Mouse (Mus musculus) T-helper 2 cell (primary cell): ENCODE measurements around the gene Prkag1.

ENCODE experiments used
- in situ Hi-C: fragments of 300-600 bp; cut with MboI, MseI; formaldehyde crosslinking; loops from one replicate; pipeline ENCODE4 v1.15.1; 2025; ENCODE audit warnings: high pct_unique_total_duplicates

Prkag1 gene

GRCm38 (mm10) chr15:98793141-98793698 is 38.1 kb downstream of the Prkag1 start:
- in situ Hi-C loops: no loop called here

DNA sequence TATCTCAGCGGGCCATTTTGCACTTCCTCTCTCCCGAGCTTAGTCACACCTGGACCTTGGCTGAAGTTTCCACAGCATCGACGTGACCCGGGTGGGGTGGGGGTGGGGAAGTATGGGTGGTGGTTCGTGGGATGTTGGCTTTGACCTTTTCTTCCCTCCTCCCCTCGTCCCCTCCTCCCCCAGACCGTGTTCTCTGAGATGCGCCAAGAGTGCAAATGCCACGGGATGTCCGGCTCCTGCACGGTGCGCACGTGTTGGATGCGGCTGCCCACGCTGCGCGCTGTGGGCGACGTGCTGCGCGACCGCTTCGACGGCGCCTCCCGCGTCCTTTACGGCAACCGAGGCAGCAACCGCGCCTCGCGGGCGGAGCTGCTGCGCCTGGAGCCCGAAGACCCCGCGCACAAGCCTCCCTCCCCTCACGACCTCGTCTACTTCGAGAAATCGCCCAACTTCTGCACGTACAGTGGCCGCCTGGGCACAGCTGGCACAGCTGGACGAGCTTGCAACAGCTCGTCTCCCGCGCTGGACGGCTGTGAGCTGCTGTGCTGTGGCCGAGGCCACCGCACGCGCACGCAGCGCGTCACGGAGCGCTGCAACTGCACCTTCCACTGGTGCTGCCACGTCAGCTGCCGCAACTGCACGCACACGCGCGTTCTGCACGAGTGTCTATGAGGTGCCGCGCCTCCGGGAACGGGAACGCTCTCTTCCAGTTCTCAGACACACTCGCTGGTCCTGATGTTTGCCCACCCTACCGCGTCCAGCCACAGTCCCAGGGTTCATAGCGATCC is 38.9 kb downstream of the Prkag1 start:
- in situ Hi-C loops: no loop called here

GRCm38 (mm10) chr15:98791771-98792170 is 39.5 kb downstream of the Prkag1 start:
- in situ Hi-C loops: no loop called here

DNA sequence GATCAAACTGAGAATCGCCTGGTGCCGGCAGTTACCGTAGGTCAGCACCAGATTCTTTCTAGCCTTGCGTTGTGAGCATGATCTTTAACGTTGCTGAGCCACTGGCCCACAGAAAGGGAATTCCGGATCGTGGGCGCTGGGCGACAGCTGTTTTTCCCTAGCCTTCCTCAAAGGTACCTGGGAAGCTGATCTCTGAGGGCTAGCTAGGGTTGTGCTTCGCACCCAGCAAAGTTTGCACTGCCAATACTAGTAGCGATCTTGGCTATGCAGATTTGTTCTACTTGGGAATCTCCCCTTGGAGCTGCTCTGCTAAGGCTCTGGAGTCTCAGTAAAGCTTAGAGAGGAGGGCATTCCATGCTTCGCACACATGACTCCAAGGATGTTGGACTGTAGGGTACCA is 40.1 kb downstream of the Prkag1 start:
- in situ Hi-C loops: no loop called here

GRCm38 (mm10) chr15:98790761-98791160 is 40.6 kb downstream of the Prkag1 start:
- in situ Hi-C loops: no loop called here

GRCm38 (mm10) chr15:98789661-98790535 is 41.4 kb downstream of the Prkag1 start, which contains the start of gene Wnt1:
TSS of gene Wnt1 (plus strand) at chr15:98789857.
- in situ Hi-C loops: no loop called here

GRCm38 (mm10) chr15:98788972-98789660 is 42.2 kb downstream of the Prkag1 start:
- in situ Hi-C loops: no loop called here

DNA sequence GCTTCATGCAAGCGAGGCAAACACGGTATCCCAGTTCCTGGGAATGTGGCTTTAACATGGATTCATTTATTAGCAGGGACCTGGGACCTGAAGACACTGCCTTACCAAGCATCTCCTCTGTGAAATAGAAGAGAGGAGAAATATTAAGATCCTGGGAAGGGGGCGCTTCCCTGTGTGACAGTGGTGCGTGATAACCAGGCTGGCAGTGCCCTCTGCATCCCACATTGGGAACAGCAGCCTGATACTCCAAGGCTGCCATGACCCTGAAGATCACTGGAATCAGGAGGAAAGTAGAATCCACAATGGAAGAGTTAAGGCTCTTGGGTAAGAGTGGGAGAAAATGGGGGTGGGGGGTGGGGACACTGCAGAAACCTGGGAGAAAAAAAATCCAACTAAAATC is 43.4 kb downstream of the Prkag1 start:
- in situ Hi-C loops: no loop called here

DNA sequence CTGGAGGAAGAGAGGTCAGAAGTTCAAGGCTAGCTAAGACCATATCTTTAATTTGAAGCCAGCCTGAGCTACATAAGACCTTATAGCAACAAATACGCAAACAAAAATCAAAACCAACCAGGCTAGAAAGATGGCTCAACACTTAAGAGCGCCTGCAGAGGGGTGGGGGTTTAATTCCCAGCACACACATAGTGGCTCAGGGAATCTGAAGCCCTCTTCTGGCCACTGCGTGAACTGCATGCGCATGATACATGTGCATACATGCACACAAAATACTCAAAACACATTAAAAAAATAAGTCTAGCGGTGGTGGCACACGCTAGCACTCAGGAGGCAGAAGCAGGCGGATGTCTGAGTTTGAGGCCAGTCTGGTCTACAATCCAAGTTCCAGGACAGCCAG is 45.6 kb downstream of the Prkag1 start:
- in situ Hi-C loops: no loop called here

DNA sequence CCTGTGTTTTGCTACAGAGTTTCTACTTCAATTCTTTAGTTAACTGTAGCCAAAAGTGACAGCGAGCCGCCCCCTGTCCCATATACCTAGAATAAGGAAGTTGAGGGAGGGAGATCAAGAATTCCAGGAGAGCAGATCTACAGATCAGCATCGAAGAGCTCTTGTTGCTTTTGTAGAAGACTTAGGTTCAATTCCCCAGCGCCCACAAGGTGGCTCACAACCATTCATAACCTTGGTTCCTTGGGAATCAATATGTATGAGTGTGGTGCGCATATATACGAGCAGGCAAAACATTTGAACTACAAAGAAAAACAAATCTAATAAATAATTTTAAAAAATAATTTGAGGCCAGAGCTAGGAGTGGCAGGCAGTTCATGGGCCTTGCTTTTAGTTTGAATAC is 50.2 kb downstream of the Prkag1 start:
- in situ Hi-C loops: no loop called here

DNA sequence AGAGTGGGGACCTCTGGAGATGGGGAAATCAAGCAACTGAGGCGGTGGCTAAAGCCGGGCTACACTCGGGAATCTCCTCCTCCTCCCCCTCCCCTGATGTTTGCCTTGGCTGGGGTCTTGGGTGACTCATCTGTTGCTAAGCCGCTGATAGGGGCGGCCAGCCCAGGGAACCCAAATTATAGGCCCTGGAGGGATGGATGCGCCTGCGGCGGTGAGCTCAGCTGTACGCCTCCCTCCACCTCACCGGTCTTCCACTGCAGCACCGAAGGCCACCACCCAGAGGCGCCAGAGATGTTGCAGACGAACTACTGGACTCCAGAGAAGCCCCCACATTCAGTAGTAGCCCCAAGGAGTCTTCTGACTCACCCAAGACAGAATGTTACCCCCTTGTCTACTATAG is 50.7 kb downstream of the Prkag1 start:
- in situ Hi-C loops: no loop called here

- in situ Hi-C loops: no loop called here
Measured at GRCm38 (mm10) chr15:98780075-98780474, 51.2 kb downstream of the Prkag1 start.

- in situ Hi-C loops: no loop called here
Measured at GRCm38 (mm10) chr15:98778806-98779205, 52.5 kb downstream of the Prkag1 start.

DNA sequence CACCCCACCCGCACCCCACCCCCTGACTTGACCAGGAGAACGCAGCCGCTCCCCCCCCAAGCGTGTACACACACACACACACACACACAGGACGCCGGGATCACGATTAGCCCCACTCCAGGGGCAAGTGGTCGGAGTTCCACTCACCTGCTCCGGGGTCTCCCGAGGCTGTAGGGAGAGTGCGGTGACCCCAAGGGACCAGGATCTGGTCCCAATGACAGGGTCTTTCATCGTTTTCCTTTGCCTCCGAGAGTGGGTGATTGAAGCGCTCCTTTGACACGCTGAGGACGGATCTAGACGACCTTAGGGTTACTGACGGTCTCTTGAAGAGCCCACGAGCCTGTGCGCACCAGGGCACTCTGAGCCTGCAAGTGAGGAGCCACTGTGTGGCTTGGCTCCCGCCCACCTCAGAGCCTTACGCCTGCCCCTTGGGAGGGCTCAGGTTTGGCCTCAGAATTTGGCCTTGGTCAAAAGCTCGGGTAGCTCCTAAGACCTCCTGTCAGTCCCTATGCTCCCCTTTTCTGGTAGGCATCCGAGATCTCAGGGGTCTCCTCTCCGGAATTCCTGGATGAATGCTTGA is 53.0 kb downstream of the Prkag1 start:
- in situ Hi-C loops: no loop called here

DNA sequence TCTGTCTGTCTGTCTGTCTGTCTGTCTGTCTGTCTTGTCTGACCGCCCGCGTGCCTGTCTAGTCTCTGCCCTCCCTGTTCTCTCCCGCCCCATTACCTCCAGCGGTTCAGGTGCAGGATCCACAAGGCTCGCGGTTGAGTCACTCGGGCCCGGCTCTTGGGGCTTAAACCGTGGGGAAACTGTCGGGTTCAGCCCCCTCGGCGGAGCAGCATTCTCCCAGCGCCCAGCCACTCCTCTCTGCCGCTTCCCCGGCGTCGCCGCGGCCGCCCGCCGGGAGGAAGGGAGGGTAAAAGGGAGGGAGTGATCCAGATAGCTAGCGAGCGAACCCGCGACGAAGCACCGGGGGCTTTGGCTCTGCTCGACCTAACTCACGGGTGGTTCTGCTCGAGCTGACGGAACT is 53.6 kb downstream of the Prkag1 start, which contains the start of gene Wnt10b:
Gene Wnt10b (minus strand): TSS at position 389 of the 400 bp plus-strand sequence.
- in situ Hi-C loops: no loop called here

GRCm38 (mm10) chr15:98777005-98777616 is 54.2 kb downstream of the Prkag1 start:
- in situ Hi-C loops: no loop called here

- in situ Hi-C loops: no loop called here
Measured at GRCm38 (mm10) chr15:98776280-98777004, 54.9 kb downstream of the Prkag1 start.

GRCm38 (mm10) chr15:98775533-98775932 is 55.8 kb downstream of the Prkag1 start:
- in situ Hi-C loops: no loop called here

- in situ Hi-C loops: no loop called here
Measured at GRCm38 (mm10) chr15:98774096-98774495, 57.2 kb downstream of the Prkag1 start.

- in situ Hi-C loops: no loop called here
Measured at GRCm38 (mm10) chr15:98772511-98773211, 58.7 kb downstream of the Prkag1 start.
